Mouse (Mus musculus): Measurements from ENCODE around the gene Vcan.
"Not testable (repeated sequence)": the region's sequence is repeated elsewhere in the genome, so short reads cannot be mapped to it uniquely, and the experiment has no call there.

Vcan gene

DNA sequence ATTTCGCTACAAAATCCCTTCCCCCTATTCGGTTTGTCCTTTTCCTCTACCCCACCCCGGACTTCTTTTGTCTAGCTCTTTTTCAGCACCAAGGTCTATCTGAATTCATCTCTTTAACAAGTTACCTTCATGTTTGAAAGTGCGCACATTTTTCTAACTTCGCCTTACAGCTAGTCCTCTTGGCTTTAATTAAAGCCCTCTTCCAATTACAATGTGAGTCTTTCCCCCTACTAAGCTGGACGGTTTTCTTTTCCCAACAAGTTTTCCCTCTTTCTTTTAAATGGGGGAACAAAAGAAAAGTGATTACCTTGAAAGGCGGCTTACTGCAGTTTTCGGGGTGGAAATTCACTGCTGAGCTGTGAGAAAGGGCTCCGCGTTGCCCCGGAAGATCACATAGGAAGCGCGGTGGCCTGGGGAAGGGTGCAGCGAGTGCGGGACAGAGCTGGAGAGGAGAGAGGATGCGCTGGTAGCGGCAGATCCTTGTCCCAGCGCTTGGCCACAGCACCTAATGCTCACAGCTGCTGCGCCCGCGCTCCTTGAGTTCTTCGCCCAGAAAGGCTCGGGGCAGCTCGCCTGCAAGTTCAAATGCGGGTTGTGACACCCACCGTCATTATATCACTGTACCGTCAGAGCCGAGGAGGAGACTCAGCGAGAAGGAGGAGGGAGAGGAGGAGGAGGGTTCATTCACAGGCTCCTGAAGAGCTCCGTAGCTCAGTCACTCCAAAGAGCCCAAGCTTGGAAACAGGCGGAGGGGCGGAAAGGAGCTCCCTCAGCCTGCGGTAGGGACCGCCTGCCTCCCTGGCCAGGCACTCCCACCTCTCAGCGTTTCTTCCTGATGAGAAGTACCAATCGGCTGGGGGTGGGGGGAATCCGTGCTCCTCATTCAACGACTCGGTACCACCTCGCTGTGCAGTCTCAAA is at the start of gene Vcan:
TSS of gene Vcan (minus strand) at position 744 of the 920 bp plus-strand sequence.
- peak; percentile 34 to 40 for DNase-seq

DNA sequence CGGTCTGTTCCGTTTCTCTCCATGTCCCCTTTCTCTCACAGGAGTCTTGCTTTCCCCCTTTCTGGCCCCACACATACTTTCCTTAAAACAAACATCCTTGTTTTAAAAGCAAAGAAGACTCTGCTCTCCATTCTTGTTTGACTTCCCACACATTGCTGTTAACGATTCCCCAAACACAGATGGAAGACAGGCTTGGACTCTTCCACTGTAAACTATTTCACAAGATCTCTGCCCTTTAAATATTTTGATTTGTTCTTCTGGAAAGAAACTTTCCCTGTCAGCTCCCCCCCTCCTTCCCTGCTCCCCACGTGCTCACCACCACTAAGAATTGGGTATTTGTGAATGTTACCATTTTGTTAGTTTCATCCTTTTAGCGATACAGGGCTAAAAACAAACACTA is 49.2 kb upstream of the Vcan start:
- DNase-seq = no peak

DNA sequence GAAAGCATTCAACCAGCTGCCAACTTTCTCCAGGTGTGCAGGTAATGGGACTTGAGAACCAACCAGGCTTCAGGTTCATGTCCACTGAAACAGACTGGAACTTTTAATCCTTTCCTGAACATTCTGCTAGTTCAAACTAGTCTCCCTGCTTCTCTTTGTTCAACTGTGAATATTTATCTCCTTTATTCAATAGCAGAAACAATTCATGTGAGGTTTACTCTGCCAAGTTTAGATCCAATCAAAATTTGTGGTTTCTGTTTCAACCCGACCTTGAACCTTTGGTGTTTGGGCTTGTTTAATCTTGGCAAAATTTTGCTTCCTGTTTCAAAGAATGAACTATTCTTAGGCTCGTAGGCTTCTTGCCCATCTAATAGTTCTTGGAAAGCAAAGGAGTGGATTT is 40.6 kb upstream of the Vcan start:
- no peak for DNase-seq

GRCm38 (mm10) chr13:89780276-89780675 is 38.0 kb upstream of the Vcan start:
- DNase-seq = no peak

DNA sequence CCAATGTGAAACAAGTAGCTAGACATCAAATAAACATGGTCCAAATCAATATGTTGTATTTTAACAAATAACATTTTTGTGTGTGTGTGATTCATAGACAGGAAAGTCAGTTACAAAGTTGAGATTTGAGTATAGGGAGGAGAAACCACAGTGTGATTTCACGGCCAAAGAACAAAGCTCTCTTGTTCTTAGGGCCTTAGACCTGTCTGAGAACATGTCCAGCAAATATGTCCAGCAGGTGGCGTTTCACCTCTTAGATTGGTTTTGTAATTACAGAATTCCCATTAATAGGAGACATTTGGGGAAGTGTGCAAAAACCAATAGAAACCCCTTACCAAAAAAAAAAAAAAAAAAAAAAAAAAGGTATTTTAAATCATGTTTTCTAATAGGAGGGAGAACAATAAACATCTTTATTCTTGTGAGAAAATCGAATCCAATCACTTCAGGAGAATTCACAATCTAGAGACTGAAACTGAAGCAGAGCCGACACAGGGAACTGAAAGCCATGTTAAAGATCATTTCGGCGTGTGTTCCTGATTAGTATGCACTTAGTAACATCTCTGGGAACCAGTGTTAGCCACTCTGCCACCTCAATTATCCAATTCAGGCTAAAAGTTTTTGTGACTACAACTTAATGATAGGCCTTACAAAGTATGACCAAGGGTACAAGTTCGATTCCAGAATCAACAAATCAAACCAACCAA is 37.1 kb upstream of the Vcan start:
- peak; percentile 47 to 78 for DNase-seq

DNA sequence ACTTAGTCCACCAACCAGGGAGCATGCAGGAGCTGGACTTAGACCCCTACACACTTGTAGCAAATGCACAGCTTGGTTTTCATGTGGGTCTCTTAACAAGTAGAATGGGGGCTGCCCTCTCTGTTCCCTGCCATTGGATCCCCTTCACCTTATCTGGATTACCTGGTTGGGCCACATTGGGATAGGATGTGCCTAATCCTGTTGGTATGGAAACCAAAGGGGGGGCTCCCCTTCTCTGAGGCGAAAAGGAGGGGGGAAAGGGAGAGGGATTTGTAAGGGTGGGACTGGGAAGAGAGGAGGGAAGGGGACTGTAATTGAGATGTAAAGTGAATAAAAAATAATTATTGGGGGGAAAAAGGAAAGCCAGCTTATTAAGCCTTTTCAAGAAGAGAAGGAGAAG is 35.5 kb upstream of the Vcan start:
- no peak for DNase-seq

- DNase-seq = no peak
Observed at GRCm38 (mm10) chr13:89777146-89777545, 34.8 kb upstream of the Vcan start.

DNA sequence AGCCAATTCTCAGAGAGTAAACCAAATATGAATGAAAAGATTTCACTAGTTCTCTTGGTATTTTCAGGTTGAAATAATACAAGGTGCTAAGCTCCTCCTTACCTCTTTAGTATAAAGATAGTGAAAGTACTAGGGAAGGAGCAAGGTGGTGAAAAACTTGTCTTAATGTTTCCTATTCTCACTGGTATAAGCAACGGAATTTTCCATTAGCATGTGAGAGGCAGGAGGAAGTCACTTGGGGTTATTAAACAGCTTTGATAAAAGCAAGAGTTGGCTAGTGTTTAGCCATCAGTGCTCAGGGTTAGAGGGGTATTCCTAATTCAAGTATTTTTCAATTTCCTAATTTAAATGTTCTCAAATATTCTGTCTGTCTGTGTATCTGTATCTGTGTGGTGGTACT is 24.2 kb upstream of the Vcan start:
- no peak for DNase-seq

- no peak for DNase-seq
Observed at GRCm38 (mm10) chr13:89765966-89766365, 23.7 kb upstream of the Vcan start.

DNA sequence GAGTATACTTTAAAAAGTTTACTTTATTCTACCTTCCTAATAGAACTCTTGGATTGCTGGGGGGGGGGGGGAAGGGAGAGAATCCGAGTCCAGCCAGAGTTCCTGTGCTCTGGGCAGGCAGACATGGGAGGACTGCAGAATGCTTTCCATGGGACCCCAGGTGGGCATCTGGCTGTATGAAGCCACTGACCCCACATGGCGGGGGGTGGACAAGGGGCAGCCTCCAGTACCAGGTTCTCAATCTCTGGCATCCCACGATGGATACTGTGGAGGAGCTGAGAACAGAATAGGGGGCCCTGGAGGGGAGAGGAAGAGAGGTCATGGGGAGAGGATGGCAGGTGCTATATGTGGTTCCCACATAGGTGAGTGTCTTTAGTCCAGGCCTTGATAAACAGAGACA is 20.0 kb upstream of the Vcan start:
- no peak for DNase-seq

DNA sequence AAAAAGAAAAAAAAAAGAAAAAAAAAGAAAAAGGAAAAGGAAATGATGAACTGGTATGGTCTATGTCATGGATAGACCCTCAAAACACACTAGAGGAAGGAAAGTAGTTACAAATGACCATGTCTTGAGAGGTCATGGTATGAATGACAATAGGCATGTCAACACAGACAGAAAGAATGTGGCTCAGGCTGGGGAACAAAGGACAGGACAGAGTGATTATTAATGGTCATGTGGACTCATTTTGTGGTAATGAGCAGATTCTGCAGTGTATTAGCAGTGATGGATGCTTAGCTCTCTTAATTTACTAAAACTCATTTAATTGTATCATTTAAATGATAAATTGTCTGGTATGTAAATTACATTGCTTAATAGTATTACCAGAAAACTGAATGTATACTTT is 14.0 kb upstream of the Vcan start:
- DNase-seq = no peak

GRCm38 (mm10) chr13:89750562-89750961 is 8.3 kb upstream of the Vcan start:
- DNase-seq = not testable (repeated sequence)

DNA sequence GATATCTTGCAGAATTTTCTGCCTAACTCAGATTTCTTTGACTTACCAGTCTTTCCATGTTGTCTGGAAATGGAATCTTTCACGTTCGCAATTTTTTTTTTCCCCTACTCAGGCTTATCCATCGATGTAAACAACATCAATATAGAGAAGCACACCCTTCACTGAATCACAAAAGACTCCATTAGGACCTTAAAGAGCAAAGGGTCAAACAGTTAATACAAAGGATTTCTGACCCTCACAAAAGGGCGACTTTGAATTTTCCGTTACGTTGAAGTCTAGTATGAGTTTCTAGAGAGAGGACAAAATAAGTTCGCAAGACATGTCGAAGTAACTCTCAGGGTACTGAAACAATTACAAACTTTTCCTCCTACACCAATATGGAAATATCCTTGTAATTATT is 892 bp upstream of the Vcan start:
- no peak for DNase-seq

- no peak for DNase-seq
Observed at GRCm38 (mm10) chr13:89742686-89743200, 434 bp upstream of the Vcan start.

DNA sequence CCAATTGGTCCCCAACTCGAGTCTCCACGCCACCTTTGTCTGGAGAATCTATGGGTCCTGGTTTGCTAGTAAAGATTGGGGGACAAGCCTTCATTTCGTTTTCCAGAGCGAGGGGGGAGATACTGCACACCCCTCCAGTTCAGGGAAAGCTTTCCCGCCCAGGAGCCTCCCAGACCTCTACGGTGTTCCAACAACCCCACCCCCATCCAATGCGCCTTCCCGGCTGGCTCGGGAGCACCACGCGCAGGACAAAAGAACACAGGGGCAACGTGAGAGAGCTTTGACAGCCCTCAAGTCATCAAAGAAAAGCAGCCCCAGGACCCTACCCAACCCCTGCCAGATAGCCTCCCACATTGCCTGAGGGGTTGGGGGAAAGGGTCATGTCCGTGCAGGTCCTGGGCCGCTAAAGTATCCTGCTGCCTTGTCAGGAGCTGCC is 1.2 kb downstream of the Vcan start:
- peak; percentile 15 to 32 for DNase-seq

DNA sequence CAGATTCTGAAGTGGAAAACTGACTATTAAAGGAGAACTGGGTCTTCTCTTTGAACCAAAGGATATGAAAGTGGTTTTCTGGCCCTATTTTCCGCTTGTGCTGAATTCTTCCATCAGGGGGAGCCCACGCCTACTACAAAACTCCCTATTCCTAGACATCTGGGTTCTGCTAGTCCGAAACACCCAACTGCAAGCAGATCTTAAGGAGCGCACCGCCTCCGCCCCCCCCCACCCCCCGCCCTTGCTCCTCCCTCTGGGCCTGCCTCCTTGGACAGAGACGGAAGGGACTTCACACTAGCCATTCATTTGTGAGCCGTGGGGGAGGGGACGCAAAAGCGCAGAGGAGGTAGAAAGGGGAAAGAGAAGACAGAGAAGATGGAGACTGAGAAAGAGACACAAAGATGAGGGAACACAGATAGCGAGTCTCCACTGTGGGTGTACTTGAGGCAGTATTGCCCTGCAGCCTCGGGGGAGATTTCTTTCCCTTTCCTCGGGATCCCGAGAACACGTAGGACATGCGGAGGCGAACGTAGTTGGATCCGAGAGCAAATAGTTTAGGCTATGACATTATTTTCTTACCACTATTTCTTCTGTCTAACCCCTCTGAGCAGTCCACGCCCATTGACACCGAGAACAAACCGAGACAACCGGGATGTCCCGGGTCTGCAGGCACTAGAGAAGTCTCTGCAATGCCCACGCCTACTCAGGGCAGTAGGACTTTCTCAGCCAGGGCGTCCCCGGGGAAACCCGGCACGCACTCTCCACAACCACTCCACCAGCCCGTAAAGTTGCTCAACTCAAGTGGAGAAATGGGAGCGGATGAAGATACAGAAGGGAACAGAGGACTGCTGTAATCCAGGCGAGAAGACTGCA is 1.8 kb downstream of the Vcan start:
- peak; percentile 38 to 63 for DNase-seq

- no peak for DNase-seq
Observed at GRCm38 (mm10) chr13:89739696-89740242, 2.5 kb downstream of the Vcan start.

DNA sequence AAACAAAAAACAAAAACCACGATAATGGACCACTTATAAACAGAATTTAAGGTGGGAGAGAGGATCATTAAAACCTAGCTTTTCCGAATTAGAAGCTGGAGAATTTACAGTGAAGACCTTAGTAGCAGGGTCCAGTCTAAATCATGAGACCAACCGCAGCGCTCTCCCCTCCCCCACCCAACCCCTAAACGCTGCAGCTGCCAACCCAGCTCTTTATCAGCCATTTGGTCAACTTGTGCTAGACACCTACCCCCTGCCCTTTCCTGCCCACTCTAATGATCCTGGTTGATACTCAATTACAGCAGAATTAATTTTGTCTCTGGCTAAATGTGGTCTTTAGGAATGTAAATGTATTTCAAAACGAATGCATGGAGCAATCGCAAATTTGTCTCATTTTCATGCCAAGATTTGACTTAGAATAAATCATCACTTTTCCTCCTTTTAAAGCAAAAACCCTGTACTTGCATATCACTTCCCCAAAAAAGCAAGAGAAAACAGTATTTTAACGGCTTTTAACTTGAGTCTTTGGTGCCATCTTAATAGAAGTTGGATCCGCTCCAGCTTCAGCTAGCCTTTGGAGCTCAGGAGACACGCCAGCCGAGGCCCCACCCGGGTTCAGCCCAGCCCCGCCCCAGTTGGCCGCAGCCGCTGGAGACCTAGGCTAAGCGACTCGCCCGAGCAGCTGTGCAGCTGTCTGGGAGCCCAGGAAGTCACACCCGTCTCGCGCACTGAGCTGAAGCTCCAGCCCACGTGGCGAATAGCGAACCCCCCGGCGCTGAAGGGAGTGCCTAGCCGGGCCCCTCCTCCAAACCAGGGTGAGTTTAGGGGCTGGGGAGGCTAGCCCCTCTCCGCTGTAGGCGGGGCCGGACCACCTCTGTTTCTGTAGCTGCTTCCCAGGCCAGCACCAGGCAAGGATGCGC is 3.3 kb downstream of the Vcan start:
- peak; percentile 35 to 60 for DNase-seq

DNA sequence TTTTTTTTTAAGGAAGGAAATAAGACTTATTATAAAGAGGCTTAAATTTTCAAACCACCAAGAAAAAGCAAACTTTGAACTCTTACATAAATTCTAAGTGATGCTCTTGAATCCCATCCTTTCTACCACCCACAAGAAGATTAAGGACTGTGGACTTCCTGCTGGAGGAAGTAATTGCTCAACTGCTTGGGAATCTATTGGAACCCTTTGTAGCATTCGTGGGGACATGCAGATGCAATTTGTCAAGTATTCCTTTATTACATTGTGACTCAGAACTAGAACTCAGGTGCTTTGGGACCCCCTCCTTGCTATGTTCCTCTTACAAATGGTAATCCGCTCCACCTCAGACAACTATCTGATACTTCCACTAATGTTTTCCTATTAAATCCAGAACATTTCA is 4.0 kb downstream of the Vcan start:
- DNase-seq = no peak

DNA sequence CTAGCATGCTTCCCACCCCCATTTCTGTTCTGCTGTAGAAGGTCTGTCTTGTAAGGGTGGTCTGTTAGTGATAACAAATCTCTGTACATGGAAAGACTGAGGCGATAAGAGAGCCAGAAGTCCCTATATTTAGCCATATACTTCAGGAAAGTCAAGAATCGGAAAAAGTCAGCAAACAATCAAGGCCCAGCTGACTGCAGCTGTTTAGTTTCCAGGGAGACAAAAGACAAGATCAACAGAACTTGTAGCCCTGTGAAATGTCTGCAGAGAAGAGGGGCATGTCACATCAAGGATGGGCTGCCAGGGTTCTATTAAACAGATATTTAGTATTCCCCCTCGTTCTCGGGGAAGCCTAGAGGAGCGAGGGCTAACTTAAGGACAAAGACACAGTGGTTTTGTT is 7.2 kb downstream of the Vcan start:
- no peak for DNase-seq

GRCm38 (mm10) chr13:89726492-89726891 is 15.8 kb downstream of the Vcan start:
- DNase-seq = no peak

Measured in cerebellum, postnatal 25 days (tissue).